Mouse (Mus musculus): ENCODE results near the gene Epp13. TPM values are rescaled to one million over a fixed set of nuclear protein-coding genes. Genes with fewer than 3 reads are reported as not detected.
"Not testable (repeated sequence)": the region's sequence is repeated elsewhere in the genome, so short reads cannot be mapped to it uniquely, and the experiment has no call there.

The Epp13 gene
- polyA plus RNA-seq (2011; ENCODE audit: insufficient read length, low read depth, missing spikeins), result not detected in 2 replicates

DNA sequence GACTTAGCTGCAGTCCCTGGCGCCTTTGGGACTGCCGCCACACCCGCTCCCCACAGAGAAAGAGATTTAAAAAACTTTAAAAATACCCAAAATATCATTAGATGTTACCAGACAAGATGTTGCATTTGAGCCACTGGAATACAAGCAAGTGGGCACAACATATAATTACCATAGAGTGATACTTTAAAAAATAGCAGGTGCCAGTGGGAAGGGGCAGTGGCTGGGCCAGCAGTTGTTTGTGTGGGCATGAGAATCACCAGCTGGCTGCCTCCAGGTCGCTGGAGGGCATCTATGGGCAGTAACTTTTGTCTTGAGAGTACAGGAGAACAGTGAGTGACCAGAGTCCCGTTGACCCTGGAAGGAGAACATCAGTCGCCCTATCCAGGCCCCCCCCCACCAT, at the start of gene Epp13:
Gene Epp13 (plus strand): TSS at position 301 of the 400 bp plus-strand sequence.
- TF ChIP-seq CTCF (IDR thresholded peaks at IDR 0.05; ENCODE audit: borderline replicate concordance, insufficient read depth, low read length) (no peak), POLR2A (IDR thresholded peaks at IDR 0.05; ENCODE audit: low read depth, low read length) (no peak)
- H3K27ac ChIP-seq (ENCODE audit: insufficient read depth, low read length), result no peak within 1 kb of the TSS
- no peaks in the 10 kb centered on the region for H3K4me1 ChIP-seq (ENCODE audit: control insufficient read depth, insufficient read depth, low read length)
- H3K4me3 ChIP-seq (ENCODE audit: insufficient read depth, low read length), result no peak within 1 kb of the TSS

DNA sequence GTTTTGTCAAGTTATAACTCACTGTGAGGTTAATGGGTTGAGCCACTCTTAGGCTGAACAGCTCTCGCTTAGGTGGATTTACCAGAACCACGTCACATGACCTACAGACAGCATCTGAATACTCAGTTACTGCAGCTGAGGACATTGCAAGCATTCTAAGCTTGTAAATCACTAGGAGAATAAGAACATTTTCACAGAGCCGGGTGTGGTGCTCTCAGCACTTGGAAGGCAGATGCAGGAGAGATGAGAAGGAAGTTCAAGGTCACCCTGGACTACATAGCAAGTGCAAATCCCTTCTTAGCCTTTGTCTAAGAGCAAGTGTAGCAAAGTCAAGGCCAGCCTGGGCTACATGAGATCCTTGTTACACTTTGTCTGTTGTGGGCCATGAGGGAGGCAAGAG, 48.3 kb upstream of the Epp13 start:
- no peaks in the 10 kb centered on the region for H3K4me1 ChIP-seq (ENCODE audit: control insufficient read depth, insufficient read depth, low read length)
- no peak overlapping the region for H3K27ac ChIP-seq (ENCODE audit: insufficient read depth, low read length)
- no peak overlapping the region for H3K4me3 ChIP-seq (ENCODE audit: insufficient read depth, low read length)
- no peak for TF ChIP-seq CTCF (IDR thresholded peaks at IDR 0.05; ENCODE audit: borderline replicate concordance, insufficient read depth, low read length)
- TF ChIP-seq POLR2A (IDR thresholded peaks at IDR 0.05; ENCODE audit: low read depth, low read length), result no peak

- TF ChIP-seq CTCF (IDR thresholded peaks at IDR 0.05; ENCODE audit: borderline replicate concordance, insufficient read depth, low read length) (no peak), POLR2A (IDR thresholded peaks at IDR 0.05; ENCODE audit: low read depth, low read length) (no peak)
- H3K27ac ChIP-seq (ENCODE audit: insufficient read depth, low read length), result no peak overlapping the region
- H3K4me1 ChIP-seq (ENCODE audit: control insufficient read depth, insufficient read depth, low read length), result no peaks in the 10 kb centered on the region
- H3K4me3 ChIP-seq (ENCODE audit: insufficient read depth, low read length), result no peak overlapping the region
Observed at GRCm38 (mm10) chr7:6213144-6213543, 39.4 kb upstream of the Epp13 start.

DNA sequence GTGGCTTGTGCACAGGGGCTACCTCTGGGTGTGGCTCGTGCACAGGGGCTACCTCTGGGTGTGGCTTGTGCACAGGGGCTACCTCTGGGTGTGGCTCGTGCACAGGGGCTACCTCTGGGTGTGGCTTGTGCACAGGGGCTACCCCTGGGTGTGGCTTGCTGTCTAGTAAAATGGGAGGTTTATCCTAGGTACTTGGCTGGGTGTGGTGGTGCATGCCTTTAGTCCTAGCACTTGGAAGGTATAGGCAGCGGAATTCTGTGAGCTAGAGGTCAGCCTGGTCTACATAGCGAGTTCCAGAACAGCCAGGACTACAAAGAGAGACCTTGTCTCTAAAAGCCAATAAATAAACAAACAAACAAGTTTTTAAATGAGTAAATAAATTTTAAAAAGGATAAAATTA, 37.8 kb upstream of the Epp13 start:
- H3K27ac ChIP-seq (ENCODE audit: insufficient read depth, low read length); H3K4me3 ChIP-seq (ENCODE audit: insufficient read depth, low read length); H3K4me1 ChIP-seq (ENCODE audit: control insufficient read depth, insufficient read depth, low read length): not testable (repeated sequence)

- H3K4me1 ChIP-seq (ENCODE audit: control insufficient read depth, insufficient read depth, low read length), result no peaks in the 10 kb centered on the region
- TF ChIP-seq POLR2A (IDR thresholded peaks at IDR 0.05; ENCODE audit: low read depth, low read length) (no peak), CTCF (IDR thresholded peaks at IDR 0.05; ENCODE audit: borderline replicate concordance, insufficient read depth, low read length) (no peak)
- H3K4me3 ChIP-seq (ENCODE audit: insufficient read depth, low read length), result no peak overlapping the region
- H3K27ac ChIP-seq (ENCODE audit: insufficient read depth, low read length), result no peak overlapping the region
Observed at GRCm38 (mm10) chr7:6220147-6220546, 32.4 kb upstream of the Epp13 start.

DNA sequence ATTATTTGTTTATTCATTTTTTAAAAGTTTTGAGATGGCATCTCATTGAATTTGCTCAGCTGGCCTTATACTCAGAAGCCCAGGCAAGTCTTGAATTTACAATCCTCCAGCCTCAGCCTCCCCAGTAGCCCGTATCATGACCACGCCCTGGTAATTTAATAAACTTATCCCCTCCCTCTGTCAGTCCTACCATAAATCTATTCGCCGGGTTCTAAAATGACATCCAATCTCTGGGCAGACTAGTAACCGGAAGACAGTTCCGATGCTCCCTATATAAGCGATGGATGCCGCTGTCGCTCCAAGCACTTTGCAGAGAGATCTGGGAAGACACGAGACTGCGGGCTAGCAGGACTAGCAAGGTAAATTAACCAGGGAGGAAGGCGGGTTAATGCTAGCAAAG, 30.5 kb upstream of the Epp13 start, which contains the start of gene Zscan5b:
Gene Zscan5b (plus strand): TSS at position 301 of the 400 bp plus-strand sequence.
- no peak within 1 kb of the TSS for H3K27ac ChIP-seq (ENCODE audit: insufficient read depth, low read length)
- no peak within 1 kb of the TSS for H3K4me3 ChIP-seq (ENCODE audit: insufficient read depth, low read length)
- H3K4me1 ChIP-seq (ENCODE audit: control insufficient read depth, insufficient read depth, low read length), result no peaks in the 10 kb centered on the region
- TF ChIP-seq POLR2A (IDR thresholded peaks at IDR 0.05; ENCODE audit: low read depth, low read length) (no peak), CTCF (IDR thresholded peaks at IDR 0.05; ENCODE audit: borderline replicate concordance, insufficient read depth, low read length) (no peak)

GRCm38 (mm10) chr7:6228491-6228890, 24.0 kb upstream of the Epp13 start:
- not testable (repeated sequence) for H3K27ac ChIP-seq (ENCODE audit: insufficient read depth, low read length); H3K4me1 ChIP-seq (ENCODE audit: control insufficient read depth, insufficient read depth, low read length); H3K4me3 ChIP-seq (ENCODE audit: insufficient read depth, low read length)

GRCm38 (mm10) chr7:6239787-6240186, 12.7 kb upstream of the Epp13 start:
- no peak overlapping the region for H3K4me3 ChIP-seq (ENCODE audit: insufficient read depth, low read length)
- H3K4me1 ChIP-seq (ENCODE audit: control insufficient read depth, insufficient read depth, low read length), result no peaks in the 10 kb centered on the region
- no peak overlapping the region for H3K27ac ChIP-seq (ENCODE audit: insufficient read depth, low read length)
- TF ChIP-seq POLR2A (IDR thresholded peaks at IDR 0.05; ENCODE audit: low read depth, low read length) (no peak), CTCF (IDR thresholded peaks at IDR 0.05; ENCODE audit: borderline replicate concordance, insufficient read depth, low read length) (no peak)

- not testable (repeated sequence) for H3K27ac ChIP-seq (ENCODE audit: insufficient read depth, low read length); H3K4me3 ChIP-seq (ENCODE audit: insufficient read depth, low read length)
- TF ChIP-seq CTCF (IDR thresholded peaks at IDR 0.05; ENCODE audit: borderline replicate concordance, insufficient read depth, low read length), result 0 out of 2 replicates have a peak, but pooled peaks have one; percentile 16
Observed at GRCm38 (mm10) chr7:6240841-6241425, 11.6 kb upstream of the Epp13 start.

GRCm38 (mm10) chr7:6244361-6245292, 7.9 kb upstream of the Epp13 start:
- TF ChIP-seq POLR2A (IDR thresholded peaks at IDR 0.05; ENCODE audit: low read depth, low read length), result no peak
- TF ChIP-seq CTCF (IDR thresholded peaks at IDR 0.05; ENCODE audit: borderline replicate concordance, insufficient read depth, low read length), result no peak
- Histone ChIP-seq H3K27ac (ENCODE audit: insufficient read depth, low read length) (no peak overlapping the region), H3K4me1 (ENCODE audit: control insufficient read depth, insufficient read depth, low read length) (no peaks in the 10 kb centered on the region), H3K4me3 (ENCODE audit: insufficient read depth, low read length) (no peak overlapping the region)

More at GRCm38 (mm10) chr7:6240841-6241425, 11.6 kb upstream of the Epp13 start:
- H3K4me1 ChIP-seq (ENCODE audit: control insufficient read depth, insufficient read depth, low read length), result not testable (repeated sequence)
